Mouse (Mus musculus) fibroblast of lung, adult 2 months (primary cell): ENCODE data around the gene Smyd3.

Experiments used
- DNase-seq: peaks from one replicate; pipeline ENCODE4 v3.0.0-alpha.2; 2011; ENCODE audit warnings: low read depth

Smyd3 gene

DNA sequence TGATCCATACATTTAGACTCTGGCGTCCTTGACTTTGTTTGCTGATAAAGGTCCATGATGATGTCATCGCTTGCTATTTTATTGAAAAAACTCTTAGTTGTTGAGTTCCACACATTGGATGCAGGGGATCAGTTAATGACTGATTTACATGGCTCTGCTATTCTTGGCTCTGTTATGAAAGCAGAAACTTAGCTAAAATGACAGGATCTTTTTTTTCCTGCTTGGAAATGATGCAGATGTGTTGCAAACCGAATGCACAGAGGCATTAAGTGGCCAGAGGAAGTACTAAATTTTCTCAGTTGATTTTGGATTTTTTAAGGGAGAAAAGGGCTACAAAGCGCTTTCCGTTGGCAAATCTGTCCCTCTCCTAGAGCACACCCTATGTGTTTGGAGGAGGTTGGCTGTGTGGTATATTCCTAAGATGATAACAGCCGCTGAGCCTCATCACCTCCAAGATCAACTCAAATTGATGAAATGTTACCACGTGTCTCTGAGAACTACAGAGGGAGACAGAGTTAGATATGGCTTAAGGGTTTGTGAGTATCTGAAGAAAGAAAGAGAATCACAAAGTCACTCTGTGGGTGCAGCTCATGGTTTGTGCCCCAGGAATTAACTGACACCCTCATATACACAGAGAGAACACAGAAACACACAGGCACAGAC lies 402.9 kb downstream of the Smyd3 start:
- no peak for DNase-seq

DNA sequence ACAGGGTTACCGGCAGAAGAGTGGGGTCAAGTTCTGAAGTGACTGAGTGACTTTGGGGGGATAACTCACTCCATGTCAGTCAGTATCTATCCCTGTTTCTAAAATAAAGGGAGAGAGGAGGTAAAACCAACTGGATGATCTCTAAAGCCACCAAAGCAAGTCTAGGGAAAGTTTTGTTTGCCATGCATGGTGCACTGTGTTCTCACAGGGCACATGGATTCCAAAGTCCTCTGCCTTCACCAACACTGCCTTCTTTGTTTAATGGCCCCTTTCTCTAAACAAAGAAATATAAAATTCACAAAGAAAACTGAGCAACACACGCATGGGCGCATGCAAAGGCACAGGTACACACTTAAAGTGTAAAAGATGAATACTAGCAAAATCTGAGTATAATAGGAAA lies 403.5 kb downstream of the Smyd3 start:
- no peak for DNase-seq

DNA sequence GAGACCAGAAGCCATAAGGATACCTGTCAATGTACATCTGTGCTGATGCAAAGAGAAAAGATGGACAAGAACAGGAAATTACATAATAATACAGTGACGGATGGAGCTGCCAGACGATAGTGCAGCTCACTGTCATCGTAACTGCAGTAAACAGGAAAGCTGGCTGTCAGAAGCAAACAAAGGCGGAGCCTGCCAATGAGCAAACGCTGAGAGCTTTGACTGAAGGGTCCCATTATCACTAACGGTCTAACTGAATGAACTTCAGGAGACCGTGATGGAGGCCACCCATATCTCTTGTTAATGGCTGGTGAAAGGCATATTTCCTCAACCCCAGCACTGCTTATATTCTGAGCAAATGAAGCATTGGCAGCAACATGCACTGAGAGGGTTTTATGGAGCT lies 409.1 kb downstream of the Smyd3 start:
- no peak for DNase-seq

GRCm38 (mm10) chr1:179107761-179108694 lies 409.8 kb downstream of the Smyd3 start:
- DNase-seq: no peak

DNA sequence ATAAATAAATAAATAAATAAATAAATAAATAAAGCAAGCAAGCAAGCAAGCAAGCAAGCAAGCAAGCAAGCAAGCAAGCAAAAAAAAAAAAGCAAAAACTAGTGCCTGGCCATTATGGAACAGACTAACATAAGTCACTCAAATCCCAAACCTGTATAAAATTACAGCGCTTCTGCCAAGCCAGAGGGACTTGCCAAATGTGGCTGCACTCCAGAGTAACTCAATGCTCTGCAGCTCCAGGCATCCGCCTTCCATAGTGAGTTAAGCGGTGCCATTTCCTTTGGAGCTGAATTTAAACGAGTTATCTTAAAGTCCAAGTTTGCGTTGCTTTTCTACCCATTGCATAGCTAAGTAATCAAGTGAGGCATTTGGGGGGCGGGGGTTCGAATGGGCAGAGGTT lies 410.6 kb downstream of the Smyd3 start:
- DNase-seq: no peak

- no peak for DNase-seq
Observed at GRCm38 (mm10) chr1:179106702-179107145, 411.1 kb downstream of the Smyd3 start.

DNA sequence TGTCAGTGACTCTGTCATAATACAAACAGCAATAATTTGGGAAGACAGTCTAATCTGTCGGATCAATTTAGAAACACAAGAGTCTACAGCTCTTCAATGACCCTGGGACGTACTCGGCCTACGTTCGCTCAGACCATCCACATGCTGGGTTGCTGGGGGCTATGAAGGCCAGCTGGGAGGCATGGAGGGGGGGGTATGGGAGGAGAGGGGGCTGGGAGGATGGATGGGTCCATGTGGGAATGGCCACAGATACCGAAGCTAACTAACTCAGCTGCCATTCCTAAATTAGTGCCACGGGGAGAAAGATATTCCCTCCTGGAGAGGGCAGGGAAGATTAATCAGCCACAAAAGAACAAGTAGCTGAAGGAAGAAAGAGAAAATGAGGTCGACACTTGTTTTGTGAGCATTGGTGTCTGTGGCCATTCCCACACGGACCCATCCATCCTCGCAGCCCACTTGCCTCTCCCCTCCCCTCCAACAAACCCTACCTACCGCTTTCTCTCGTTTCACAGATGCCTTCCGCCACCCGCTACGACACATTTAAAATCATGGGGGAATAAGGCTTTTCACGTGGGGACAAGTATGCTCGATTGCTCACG lies 411.6 kb downstream of the Smyd3 start:
- DNase-seq: no peak

- no peak for DNase-seq
Observed at GRCm38 (mm10) chr1:179104447-179104846, 413.4 kb downstream of the Smyd3 start.

- DNase-seq: no peak
Observed at GRCm38 (mm10) chr1:179096993-179097392, 420.8 kb downstream of the Smyd3 start.

GRCm38 (mm10) chr1:179096323-179096722 lies 421.5 kb downstream of the Smyd3 start:
- DNase-seq: no peak

DNA sequence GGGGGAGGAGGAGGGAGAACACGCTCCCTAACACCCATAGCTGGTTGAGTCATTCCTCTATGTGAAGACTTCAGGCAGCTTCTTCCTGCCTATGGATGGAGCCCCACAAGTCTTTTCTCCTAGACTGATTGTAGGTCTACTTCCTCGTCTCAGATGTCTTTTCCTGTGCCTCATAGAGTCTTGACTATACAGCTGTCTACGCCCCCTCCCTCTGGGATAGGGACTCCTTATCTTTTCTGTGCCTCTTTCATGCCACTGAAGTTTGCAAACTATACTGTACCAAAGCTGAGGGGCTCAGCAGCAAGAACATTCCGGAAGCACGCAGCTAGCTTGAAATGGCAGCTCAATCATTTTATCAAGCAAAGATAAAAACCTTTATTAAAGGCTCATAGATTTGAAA lies 428.7 kb downstream of the Smyd3 start:
- DNase-seq: no peak

DNA sequence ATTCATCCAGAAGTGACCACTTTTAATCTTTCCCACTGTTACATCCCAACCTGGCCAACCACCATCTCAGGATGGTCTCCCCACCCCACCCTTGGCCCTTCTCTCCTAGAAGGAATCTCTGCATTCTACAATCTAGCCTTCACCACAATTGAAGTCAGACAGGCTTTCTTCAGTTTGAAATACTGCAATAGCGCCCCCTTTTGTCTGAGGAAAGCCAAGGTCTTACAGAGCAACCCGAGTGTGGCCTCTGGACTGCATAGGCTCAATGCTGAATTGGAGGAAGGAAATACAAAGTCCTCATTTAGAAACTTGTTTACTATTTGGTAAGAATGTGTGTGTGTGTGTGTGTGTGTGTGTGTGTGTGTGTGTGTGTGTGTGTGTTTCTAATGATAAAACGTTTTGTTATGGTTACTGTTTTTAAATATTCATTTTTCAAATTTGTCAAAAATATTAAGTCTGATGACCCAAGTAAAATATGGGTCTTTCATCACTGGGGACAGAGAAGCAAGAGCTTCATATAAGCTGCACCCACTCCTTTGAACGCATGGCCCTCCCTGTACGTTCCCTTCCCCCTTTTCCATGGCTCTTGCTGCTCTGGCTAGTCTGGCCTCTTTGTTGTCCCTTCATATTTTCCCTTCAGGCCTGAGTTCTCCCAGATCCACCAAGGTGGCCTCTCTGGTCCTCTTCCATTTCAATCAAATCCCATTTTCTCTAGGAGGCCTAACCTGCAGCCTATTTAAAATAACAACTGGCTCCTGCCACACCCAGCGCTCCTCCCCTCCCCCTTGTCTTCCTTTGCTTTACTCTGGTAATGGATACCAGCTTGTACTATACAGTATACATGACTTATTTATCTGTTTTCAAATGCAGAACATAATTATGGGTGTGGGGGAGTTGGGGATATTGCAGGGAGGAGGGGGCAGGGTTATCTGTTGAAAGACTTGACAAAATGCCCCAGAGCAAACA lies 430.5 kb downstream of the Smyd3 start:
- no peak for DNase-seq

GRCm38 (mm10) chr1:179086208-179086607 lies 431.6 kb downstream of the Smyd3 start:
- no peak for DNase-seq

DNA sequence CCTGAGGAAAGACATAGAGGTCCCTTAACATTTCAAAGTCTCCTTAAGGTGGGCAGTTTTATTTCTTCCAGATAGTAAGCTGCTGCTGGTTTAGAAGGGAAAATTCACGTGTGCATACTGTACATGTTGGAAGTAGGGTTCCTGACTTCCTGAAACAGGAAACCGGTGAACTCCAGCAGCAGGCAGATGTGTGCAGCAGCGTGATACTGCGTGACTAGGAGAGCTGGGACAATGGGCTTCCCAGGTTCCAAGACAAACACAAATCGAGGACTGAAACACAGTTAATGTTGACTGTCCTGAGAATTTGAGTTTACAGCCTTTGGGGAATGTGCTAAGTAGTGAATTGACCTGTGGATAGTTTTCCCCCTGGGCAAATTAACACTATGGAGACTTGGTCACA lies 434.7 kb downstream of the Smyd3 start:
- no peak for DNase-seq

GRCm38 (mm10) chr1:179073846-179074245 lies 444.0 kb downstream of the Smyd3 start:
- DNase-seq: no peak

- no peak for DNase-seq
Observed at GRCm38 (mm10) chr1:179072935-179073654, 444.7 kb downstream of the Smyd3 start.

GRCm38 (mm10) chr1:179072406-179072805 lies 445.4 kb downstream of the Smyd3 start:
- no peak for DNase-seq

DNA sequence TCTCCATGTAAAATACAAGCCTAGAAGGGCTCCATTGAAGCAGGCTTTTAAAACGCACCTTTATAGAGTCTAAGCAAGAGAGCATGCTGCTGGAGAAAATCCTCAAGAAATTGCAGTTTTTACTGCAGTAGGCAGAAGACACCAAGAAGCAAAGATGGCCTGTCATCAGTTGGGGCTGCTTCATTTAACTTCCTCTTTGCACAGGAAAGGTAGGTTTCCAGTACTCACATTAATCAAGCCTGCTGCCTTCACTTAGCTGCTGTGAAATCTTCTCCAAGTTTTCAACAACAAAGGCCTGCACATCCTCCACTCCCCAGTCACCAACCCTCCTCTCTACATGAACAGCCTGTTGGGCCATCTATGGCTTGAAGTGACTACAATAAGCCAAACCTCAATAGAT lies 448.9 kb downstream of the Smyd3 start:
- DNase-seq: no peak

DNA sequence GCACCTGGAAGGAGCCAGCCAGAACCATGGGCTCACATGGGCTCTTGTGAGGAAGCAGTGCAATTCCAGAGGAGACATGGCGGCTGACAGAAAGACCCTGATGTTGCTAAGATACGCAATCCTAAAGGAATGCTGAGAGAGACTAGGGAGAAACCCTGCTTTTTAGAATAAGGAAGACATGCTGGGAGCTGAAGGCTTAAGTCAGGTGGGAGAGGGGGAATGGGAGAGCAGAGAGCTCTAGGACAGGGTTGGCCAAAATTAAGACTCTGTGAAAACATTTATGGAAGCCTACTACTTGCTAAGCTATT lies 452.6 kb downstream of the Smyd3 start:
- DNase-seq: no peak

- DNase-seq: no peak
Observed at GRCm38 (mm10) chr1:179064601-179065293, 453.1 kb downstream of the Smyd3 start.

- no peak for DNase-seq
Observed at GRCm38 (mm10) chr1:179061759-179062168, 456.1 kb downstream of the Smyd3 start.
